16 mouse cellular contexts compared by ENCODE assay signal in genomic region chr8:79404895-79405557, GRCm38 (mm10). TPM values are rescaled to one million over a fixed set of nuclear protein-coding genes. Genes with fewer than 3 reads are reported as not detected.
DNase-seq lines count a peak whose midpoint lies in the region; ATAC-seq and TF ChIP-seq lines count a peak whose summit lies in the region.
"Had no signal": no experiment of that assay in that cellular context is flagged by ENCODE, and none has a peak within 500 bp of the region (broad histone marks: within the 10 kb centered on the region; RNA-seq: fewer than 3 reads in every experiment).

No protein-coding gene starts in this region.

- TF ChIP-seq CTCF in G1E (IDR thresholded peaks at IDR 0.05; ENCODE audit: low read depth, low read length), result no peak
- TF ChIP-seq CTCF in layer of hippocampus, adult 2 months (conservative IDR thresholded peaks at IDR 0.05), result no peak

- no peak overlapping the region for H3K27ac ChIP-seq in kidney, embryonic 14.5 days (ENCODE audit: low read depth, low read length)
- no peak overlapping the region for H3K27ac ChIP-seq in layer of hippocampus, adult 2 months
- H3K27ac ChIP-seq: heart, embryonic 13.5 days; limb, embryonic 10.5 days; neural tube, embryonic 13.5 days had no signal

- H3K36me3 ChIP-seq in kidney, embryonic 14.5 days (ENCODE audit: control insufficient read depth, insufficient read depth, low read length), result no peaks in the 10 kb centered on the region
- no peaks in the 10 kb centered on the region for H3K36me3 ChIP-seq in G1E (replicated peaks)
- H3K36me3 ChIP-seq: heart, embryonic 13.5 days; limb, embryonic 10.5 days; neural tube, embryonic 13.5 days had no signal

- H3K4me3 ChIP-seq in kidney, embryonic 14.5 days (ENCODE audit: low read length), result no peak overlapping the region
- H3K4me3 ChIP-seq in G1E (ENCODE audit: low read depth, low read length), result no peak overlapping the region
- no peak overlapping the region for H3K4me3 ChIP-seq in layer of hippocampus, adult 2 months
- H3K4me3 ChIP-seq: heart, embryonic 13.5 days; limb, embryonic 10.5 days; neural tube, embryonic 13.5 days had no signal

- DNase-seq in kidney, adult 11 months, result peak; percentile 69
- DNase-seq in G1E (ENCODE audit: low spot score), result peak; percentile 27
- peak; percentile 81 for DNase-seq in kidney, adult 9 months
- DNase-seq in large intestine, adult 2 months (ENCODE audit: low read depth, low spot score), result peak; percentile 46
- no peak for DNase-seq in gastrocnemius, postnatal 4 days (ENCODE audit: low spot score in 2 of 2)
- DNase-seq in layer of hippocampus, adult 2 months (ENCODE audit: low spot score in 2 of 2), result no peak
- DNase-seq in retina, embryonic 14.5 days (ENCODE audit: low spot score), result no peak
- DNase-seq: cerebellum, postnatal 36 days; layer of hippocampus, postnatal 36 days; thymus, postnatal 36 days had no signal

- no peak for ATAC-seq in kidney, embryonic 14.5 days (ENCODE audit: low FRiP score, low TSS enrichment)
- no peak; the same call in 1 of the 2 replicates for ATAC-seq in G1E (ENCODE audit: extremely low read depth, insufficient number of reproducible peaks, low FRiP score, poor library complexity, severe bottlenecking)
- ATAC-seq: inflammation-experienced regulatory T-cells, adult 6 months; Patski had no signal

- no peaks in the 10 kb centered on the region for H3K27me3 ChIP-seq in kidney, embryonic 14.5 days (ENCODE audit: control insufficient read depth, insufficient read depth, low read length)
- peaks cover 9% of the 10 kb centered on the region for H3K27me3 ChIP-seq in G1E (ENCODE audit: insufficient read depth, low read length)
- H3K27me3 ChIP-seq: heart, embryonic 13.5 days; neural tube, embryonic 13.5 days; Patski had no signal

- H3K9me3 ChIP-seq in kidney, embryonic 14.5 days (ENCODE audit: control insufficient read depth, low read length), result no peaks in the 10 kb centered on the region
- H3K9me3 ChIP-seq in G1E (replicated peaks), result peaks cover 2% of the 10 kb centered on the region; the same call in 1 of the 2 replicates
- H3K9me3 ChIP-seq: limb, embryonic 10.5 days; neural tube, embryonic 13.5 days had no signal

- WGBS in kidney, embryonic 14.5 days, result 51% methylated on average over 6 of the region's 6 CpGs
- WGBS in large intestine, adult 2 months, result 30% methylated on average over 6 of the region's 6 CpGs

- no peak overlapping the region for H3K9ac ChIP-seq in kidney, embryonic 14.5 days (ENCODE audit: low read depth, low read length)
- H3K9ac ChIP-seq: heart, embryonic 13.5 days; neural tube, embryonic 13.5 days had no signal

- no peaks in the 10 kb centered on the region for H3K4me1 ChIP-seq in kidney, embryonic 14.5 days (ENCODE audit: control insufficient read depth, insufficient read depth, low read length)
- peaks cover 24% of the 10 kb centered on the region for H3K4me1 ChIP-seq in G1E (ENCODE audit: insufficient read depth, low read depth, low read length)
- H3K4me1 ChIP-seq: heart, embryonic 13.5 days; limb, embryonic 10.5 days; neural tube, embryonic 13.5 days had no signal

- no peak overlapping the region for H3K4me2 ChIP-seq in kidney, embryonic 14.5 days (replicated peaks; ENCODE audit: low read depth, low read length)
- H3K4me2 ChIP-seq: heart, embryonic 13.5 days; neural tube, embryonic 13.5 days had no signal

RNA-seq across cellular contexts. Expression of gene Smad1, which starts 5.7 kb away (rescaled TPM):
- 34.5 and 50.3 TPM in 2 replicates for polyA plus RNA-seq in kidney, embryonic 14.5 days (2014; fragmentation: Nextera tagmentation; extraction: Ambion mirVana)
- total RNA-seq in G1E (2014; fragmentation: Nextera tagmentation) (2.0 and 2.9 TPM in 2 replicates), G1E (2017) (1.2 and 2.1 TPM in 2 replicates)
- 1.5 and 2.0 TPM in 2 replicates for polyA plus RNA-seq in G1E (2012)
- 34.8 and 49.4 TPM in 2 replicates for polyA plus RNA-seq in large intestine, adult 2 months (2012; rRNA removed)
- total RNA-seq in gastrocnemius, postnatal 4 days (2021), result 10 to 100 TPM; 53.4 to 56.1 TPM
- total RNA-seq in layer of hippocampus, adult 2 months (2021), result 10 to 100 TPM; 23.9 to 24.5 TPM

Comparison
In these comparisons a context has a peak if more than half of its experiments do, and no peak if none do; other contexts are left out.
1. DNase-seq: peak in kidney, adult 11 months (single experiment), G1E (single experiment), kidney, adult 9 months (single experiment) and large intestine, adult 2 months (single experiment); none in gastrocnemius, postnatal 4 days (0 of 2), layer of hippocampus, adult 2 months (0 of 2) and retina, embryonic 14.5 days (single experiment).
2. RNA of gene Smad1, which starts 5.7 kb away (total RNA-seq): 53.4 to 56.1 TPM in gastrocnemius, postnatal 4 days and 23.9 to 24.5 TPM in layer of hippocampus, adult 2 months; 1.2 to 2.9 TPM in G1E; every median in the first group is over 4 times any median in the second.